Mouse (Mus musculus): ENCODE measurements around the gene Pgap3.
A peak's percentile ranks its signal among the peaks of the same experiment; 100 is the strongest.

The Pgap3 gene

DNA sequence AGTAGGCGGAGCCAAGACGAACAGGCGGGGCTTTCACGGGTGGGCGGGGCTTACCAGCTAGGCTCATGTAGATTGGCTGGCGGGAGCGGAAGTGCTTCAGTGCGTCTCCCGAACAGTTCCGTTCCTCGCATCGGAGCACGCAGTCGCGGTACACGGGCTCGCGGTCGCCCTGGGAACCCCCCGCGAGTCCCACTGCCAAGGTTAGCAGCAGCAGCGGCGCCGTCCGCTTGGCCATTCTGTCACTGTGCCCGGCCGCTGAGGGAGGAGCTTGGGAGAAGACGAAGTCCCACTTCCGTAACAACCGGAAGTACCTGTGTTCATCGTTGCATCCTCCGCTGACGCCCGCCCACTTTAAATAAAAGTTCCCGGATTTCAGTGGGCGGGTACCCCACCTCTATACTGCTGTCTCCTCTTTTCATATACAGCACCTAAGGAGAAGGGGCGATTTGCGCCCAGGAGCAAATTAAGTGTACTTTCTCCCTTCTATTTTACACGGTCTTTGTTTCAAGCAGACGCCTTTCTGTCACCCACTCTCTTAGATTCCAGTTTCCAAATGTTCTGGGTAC is at the start of gene Pgap3:
Gene Pgap3, minus strand, starts transcription at position 330 of the 566 bp plus-strand sequence.
- peak; percentile 94 for DNase-seq (ENCODE audit: extremely low spot score, low spot score)

DNA sequence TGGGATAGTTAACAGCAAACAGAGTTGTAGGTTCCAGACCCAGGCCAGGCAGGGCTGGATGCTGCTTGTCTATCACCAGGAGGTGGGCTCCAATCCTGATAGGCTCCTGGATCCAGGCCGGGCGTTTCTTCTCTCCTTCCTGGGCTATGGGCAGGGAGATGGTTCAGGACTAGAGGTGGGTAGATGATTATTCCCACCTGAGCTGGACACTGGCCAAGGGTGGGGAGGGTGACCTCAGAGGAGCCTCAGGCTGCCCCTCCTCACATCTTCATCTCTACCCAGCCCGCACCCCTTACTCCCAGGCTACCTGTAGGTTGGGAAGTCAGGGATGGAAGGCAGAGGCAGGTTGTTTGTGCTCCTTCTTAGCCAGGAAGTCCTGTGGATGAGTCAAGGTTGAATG is 49.1 kb upstream of the Pgap3 start:
- no peak for DNase-seq (ENCODE audit: extremely low spot score, low spot score)

DNA sequence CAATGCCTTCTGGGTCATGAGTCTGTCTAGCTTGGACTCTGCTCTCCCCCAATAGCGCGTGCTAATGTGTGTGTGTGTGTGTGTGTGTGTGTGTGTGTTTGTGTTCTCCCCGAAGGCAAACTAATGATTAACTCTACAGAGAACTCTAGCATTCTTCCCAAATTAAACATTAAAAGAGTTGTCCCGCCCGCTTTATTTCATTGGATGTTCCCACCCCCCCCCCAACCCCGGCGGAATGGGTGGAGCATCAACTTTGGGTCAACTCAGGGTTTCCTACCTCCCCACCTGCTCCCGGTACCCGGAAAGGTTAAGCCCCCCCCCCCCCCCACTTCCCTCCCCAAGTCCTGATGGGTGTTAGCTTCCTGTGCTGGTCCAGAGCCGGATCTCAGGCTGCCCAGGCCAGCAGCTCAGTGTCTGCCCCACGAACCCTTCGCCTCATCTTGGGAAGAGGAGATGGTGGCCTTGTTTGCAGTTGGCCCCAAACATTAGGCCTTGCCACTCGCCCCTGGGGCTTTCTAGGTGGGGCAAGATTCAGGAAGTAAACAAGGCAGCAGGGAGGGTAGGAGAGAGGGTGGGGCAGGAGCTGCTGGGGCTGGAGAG is 48.0 kb upstream of the Pgap3 start:
- DNase-seq (ENCODE audit: extremely low spot score, low spot score): no peak

DNA sequence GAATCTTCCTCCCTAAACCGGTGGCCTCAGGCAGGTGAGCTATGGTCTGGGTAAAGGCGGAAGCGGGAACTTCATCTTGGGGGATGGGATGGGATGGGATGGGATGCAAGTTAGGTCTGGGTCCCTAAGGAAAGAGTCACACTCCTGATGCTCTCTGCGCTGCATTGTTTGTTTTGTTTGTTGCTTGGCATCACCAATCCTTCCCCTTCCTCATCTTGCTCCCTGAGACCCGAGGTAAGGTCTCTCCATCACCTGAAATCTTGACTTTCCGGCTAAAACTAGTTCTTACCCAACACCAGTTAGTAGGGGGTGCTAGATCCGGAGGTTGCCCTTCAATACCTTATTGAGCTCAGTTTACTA is 47.2 kb upstream of the Pgap3 start:
- no peak for DNase-seq (ENCODE audit: extremely low spot score, low spot score)

DNA sequence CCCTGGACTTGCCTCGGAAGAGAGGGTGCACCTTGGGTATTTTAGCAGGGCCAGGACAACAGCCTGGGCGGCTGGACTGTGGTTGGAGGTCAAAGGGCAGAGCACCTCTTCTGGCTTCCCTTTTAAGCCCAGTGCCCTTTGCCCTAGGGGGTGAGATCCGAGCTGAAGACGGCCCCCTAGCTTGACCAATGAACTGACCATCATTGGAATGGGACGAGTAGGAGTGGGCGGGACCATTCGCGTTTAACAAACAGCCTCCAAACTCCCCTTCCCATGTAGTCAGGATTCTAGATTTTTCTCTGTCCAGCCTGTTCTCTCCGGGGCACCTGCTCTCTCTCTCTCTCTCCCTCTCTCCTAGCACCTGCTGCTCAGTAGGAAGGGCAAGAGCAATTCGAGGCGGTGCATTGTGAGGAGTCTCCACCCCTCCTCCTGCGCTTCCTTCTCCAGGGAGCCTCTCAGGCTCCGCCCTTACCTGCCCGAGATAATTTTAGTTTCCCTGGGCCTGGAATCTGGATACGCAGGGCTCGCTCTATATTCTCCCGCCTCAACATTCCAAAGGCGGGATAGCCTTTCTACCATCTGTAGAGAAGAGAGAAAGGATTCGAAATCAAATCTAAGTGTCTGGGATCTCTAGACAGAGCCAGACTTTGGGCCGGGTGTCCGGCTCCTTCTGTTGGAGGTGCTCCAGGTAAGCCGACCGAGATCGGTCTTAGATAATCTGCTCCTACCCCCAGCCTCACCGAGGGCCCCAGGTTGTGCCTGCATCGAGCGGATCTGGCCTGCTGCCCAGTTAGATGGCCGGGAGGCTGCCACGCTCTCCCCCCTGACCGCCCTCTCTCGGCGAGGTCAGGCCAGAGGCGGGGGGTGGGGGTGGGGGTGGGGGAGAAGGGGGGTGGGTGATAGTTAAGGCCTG is 46.5 kb upstream of the Pgap3 start:
- peak; percentile 38 for DNase-seq (ENCODE audit: extremely low spot score, low spot score)

DNA sequence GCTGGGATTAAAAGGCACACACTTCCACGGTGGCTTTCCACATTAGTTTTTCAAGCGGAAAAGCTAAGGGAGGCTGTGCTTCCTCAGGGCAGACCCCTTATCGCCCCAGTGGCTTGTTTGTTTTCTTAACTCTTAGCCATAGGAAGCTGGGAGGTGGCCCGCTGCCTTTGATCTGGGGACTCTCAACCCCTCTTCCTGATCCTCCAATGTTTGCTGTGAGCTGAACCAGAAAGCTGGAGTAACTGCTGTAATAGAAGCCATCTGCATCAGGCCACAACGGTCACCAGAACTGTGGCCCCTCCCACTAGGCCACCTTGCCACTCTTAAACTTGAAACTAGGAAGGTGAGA is 45.9 kb upstream of the Pgap3 start, which contains the start of gene Grb7:
Gene Grb7, plus strand, starts transcription at position 182 of the 349 bp plus-strand sequence.
- no peak for DNase-seq (ENCODE audit: extremely low spot score, low spot score)

DNA sequence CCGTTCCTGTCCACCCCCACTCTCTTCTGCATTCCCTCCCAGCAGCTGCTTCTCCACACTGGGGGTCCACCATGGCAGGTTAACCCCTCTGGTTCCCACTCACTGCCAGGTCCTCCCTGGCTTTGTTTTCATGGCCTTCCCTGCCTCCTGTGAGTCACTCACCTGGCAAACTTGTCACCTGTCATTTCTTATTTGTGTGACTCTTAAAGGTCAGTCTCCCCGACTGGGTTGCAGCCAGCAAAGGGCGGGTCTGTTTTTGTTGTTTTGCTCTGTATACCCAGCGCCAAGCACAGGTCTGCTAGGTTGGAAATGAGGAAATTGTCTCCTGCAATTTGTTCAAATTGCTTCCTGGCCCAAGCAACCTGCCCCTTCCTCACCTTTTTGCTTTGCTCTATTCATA is 45.4 kb upstream of the Pgap3 start:
- DNase-seq (ENCODE audit: extremely low spot score, low spot score): no peak

DNA sequence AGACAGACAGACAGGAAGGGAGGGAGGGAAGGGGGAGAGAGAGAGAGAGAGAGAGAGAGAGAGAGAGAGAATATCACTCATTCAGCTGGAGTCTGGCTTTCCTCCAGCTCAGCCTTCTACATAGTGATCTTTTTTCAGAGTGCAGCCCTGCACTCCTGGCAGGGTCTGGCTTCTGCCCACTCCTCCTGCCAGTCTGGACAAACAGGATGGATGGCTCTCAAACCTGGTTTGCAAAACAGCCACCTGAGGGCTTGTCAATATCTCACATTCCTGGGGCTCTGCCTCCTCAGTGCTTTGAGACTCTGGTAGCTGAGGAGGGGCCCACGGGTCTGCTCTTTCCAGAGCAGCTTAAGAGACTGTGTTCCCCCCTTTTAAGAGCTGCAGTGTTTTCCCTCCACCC is 44.9 kb upstream of the Pgap3 start:
- DNase-seq (ENCODE audit: extremely low spot score, low spot score): no peak

DNA sequence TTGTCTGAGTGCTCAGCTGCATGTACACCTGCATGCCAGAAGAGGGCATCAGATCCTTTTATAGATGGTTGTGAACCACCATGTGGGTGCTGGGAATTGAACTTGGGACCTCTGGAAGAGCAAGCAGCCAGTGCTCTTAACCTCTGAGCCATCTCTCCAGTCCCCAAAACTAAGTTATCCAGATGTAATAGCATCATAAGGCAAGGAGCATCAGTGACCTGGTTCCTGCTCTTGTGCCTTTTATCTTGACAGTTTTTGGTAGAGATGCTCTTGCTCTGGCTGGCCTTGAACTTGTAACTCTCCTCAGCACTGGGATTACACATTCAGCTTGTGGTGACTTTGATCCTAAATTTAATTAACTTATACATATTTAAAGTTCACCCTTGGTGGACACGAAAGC is 43.4 kb upstream of the Pgap3 start:
- DNase-seq (ENCODE audit: extremely low spot score, low spot score): no peak

DNA sequence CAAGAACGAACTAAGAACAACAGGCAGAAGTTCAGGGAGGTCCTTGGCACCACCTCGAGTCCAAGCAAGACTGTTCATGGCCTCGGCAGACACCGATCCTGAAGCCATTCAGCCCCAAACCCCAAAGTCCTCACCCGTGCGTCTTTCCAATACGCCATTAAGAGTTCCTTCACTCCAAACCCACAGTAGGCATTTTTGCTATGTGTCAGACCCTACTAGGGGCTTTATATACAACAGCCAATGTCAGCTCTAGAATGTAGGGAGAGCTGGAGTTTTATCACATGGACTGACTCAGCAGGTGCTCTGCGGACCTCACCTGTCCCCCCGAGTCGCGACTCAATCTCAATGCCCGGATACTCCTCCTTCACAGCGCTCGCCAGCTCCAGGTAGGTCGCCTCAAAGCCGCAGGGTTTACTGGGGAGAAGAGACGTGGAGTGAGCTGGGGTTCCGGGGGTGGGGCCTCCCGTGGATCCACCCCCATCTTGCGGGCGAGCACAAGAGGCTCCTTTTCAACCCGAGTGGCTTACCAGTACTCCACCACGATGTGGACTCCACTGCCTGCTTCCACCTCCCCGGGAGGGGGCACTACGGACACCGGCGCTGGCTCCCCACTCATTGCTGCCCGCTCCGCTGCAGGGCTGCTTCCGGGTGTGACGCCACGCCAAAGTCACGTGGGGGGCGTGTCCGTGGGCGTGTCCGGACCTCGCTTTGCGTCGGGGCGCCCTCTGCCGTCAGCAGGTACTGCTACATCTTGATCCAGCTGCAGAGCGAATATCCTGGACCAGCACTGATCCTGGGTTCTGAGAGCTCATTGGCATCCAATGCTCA is 38.3 kb upstream of the Pgap3 start, which contains the start of gene Mien1:
Gene Mien1, minus strand, starts transcription at position 661 of the 828 bp plus-strand sequence.
- DNase-seq (ENCODE audit: extremely low spot score, low spot score): peak; percentile 99

DNA sequence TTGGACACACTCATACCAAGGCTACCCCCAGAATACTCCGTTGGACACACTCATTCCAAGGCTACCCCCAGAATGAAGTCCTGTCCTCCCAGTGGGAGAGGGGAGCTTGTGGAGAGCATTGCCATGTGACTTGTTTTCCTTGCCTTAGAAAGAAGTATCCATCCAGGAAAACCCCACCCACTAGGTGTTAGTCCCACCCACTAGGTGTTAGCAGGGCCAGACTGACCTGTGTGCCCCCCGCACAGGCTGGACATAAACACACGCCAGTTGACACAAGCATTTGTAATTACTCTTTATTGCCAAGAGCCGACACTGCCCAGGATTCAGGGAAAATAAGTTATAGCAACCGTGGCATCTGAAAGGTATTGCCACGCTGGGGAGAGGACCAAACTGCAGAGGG is 37.2 kb upstream of the Pgap3 start:
- no peak for DNase-seq (ENCODE audit: extremely low spot score, low spot score)

DNA sequence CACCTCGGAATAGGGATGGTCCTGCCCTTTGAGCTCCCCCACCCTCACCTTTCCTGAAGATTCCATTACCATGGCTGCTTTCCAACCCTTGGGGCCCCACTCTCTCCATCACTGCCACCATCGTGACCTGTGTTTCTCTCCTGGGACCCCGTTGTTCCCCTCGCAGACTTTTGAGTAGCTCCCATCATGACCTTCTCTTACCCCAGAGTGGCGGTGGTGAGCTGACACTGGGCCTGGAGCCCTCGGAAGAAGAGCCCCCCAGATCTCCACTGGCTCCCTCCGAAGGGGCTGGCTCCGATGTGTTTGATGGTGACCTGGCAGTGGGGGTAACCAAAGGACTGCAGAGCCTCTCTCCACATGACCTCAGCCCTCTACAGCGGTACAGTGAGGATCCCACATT is 35.4 kb upstream of the Pgap3 start:
- DNase-seq (ENCODE audit: extremely low spot score, low spot score): no peak

DNA sequence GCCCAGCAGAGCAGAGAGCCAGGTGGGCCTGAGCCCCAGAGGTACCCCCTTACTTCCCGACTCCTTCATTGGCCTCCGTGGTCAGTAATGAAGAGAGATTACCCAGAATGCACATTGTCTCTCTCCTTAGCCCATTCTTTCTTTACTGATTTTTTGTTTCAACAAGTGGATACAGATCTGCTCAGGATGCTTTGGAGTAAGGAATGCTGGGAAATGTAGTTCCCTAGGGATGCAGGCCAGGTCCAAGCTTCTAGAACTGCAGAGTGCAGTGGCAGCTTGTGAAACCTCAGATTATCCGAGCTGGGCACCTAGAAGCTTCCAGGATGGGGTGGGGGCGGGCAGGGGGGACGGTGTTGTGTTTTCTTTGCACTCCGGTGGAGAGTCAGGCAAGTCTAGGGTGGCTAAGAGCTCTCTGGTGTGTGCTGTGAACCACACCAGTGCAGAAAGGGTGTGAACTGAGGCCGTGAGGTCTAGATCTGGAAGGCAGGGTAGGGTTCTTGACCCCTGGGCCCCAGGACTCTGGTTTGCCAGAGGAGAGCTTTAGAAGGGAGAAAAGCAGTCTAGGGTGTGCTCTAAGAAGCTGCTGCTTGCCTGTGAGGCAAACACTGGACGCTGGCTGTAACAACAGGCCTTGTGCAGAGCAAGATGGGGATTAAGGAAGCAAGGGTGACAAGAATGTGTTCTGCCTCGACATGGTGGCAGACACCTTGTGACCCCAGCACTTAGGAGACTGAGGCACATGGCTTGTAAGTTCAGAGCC is 31.6 kb upstream of the Pgap3 start:
- DNase-seq (ENCODE audit: extremely low spot score, low spot score): no peak

DNA sequence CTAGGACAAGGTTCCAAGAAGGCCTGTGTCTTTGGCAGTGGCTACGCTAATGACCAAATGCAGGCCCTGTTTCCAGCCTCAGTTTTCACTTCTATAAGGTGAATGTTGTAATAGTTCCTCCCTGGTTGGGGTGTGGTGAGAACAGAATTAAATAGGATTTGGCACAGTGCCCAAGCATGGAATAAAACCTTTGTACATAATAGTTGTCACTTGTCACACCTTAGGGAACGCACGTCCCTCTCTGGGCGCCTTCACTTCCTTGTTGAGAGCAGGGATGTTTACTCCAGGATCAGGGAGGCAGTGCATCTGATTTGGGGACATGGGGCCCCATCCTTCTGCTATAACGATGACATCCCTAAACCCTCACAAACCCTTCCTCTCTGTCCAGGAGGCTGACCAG is 28.1 kb upstream of the Pgap3 start:
- no peak for DNase-seq (ENCODE audit: extremely low spot score, low spot score)

DNA sequence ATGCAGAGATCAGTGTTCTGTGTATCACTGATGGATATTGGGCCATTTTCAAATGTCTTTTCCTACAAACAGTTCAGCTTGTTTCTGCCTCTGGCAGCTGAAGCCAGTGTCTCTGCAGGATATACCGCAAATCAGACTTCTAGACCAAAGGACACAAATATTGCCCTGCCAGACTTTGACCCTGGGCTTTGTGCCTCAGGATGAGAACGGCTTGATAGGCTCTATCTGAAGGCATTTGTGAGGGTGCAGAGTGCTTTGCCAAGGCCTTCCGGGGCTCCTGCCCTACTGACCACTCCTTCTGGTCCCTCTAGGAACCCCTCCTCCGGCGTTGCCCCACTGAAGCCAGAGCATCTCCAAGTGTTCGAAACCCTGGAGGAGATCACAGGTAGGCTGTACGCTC is 26.3 kb upstream of the Pgap3 start:
- DNase-seq (ENCODE audit: extremely low spot score, low spot score): no peak

DNA sequence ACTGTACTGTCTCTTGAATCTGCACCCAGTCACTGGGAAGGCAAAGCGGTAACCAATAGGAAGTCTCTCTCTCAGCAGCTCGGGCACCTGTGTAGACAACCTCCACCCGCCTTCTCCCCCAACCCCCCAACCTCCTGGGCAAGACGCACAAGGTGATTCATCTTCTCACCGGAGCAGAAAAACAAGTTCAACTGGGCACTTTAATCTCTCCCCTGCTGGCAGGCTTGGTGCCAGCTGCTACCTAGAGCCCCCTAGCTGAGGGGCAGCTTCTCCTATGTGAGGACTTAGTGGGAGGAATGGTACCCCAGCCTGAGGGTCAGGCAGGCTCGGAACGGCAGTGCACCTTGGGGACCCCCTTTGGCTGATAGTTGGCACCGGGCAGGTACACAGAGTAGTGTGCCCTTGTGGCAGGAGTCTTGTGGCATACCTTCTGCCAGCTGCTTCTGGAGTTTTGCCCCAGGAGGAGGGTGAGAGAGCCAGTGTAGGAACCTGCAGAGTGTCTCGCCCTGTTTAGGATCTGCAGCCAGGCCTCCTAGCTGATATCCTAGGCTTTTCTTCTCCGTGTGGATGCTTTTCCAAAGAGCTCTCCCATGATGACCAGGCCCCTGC is 18.8 kb upstream of the Pgap3 start:
- DNase-seq (ENCODE audit: extremely low spot score, low spot score): no peak

DNA sequence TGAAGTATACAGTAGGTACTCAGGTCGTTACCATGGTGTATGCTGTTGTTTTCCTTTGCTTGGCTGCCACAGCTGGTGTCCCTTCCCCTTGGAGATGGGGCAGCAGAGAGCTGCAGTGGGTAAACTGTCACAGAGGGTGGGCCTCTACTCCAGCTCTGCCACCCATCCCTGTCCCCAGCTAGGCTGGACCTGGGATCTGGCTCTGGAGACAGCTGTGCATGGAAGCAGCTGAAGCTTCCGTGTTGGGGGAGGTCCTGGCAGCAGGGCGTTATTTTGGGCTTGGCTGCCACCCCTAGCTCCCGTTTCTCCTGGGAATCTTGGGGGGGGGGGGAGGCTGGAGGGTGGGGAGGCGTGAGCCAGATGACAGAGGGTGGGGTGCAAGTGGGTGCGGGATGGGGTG is 18.0 kb upstream of the Pgap3 start:
- DNase-seq (ENCODE audit: extremely low spot score, low spot score): no peak

DNA sequence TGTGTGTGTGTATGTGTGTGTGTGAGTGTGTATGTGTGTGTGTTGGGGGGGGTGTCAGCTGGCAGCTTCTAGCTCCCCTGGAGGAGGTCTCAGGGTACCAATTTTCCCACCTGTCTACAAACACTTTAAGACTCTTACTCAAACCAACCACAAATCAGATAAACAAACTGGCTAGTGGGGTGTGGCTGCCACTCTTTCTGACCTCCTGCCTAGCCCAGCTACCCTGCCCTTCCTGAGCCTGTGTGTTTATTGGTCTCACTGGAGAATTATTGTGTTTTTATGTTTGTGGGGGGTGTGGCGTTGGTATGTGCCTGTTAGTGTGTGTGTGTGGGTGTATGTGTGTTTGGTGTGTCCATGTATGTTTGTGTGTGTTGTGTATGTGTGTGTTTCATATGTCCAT is 16.8 kb upstream of the Pgap3 start:
- no peak for DNase-seq (ENCODE audit: extremely low spot score, low spot score)

DNA sequence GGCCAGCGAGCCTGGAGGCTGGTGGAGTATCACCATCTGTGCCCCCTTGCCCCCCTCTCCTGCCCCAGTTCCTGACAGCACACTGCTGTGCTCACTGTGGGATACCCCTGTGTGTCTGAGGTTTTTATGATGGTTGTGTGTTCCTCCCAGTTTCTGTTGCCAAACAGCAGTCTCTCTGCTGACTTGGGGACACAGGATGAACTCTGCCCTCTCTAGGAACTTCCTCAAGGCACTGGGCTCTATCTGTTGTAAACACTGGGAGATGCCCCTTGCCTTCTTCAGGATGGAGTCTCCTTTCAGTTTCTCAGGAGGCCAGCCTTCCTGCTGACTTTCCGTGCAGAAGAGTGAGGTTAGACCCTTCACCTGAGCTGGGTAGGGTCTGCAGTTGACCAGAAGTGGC is 13.9 kb upstream of the Pgap3 start:
- no peak for DNase-seq (ENCODE audit: extremely low spot score, low spot score)

DNA sequence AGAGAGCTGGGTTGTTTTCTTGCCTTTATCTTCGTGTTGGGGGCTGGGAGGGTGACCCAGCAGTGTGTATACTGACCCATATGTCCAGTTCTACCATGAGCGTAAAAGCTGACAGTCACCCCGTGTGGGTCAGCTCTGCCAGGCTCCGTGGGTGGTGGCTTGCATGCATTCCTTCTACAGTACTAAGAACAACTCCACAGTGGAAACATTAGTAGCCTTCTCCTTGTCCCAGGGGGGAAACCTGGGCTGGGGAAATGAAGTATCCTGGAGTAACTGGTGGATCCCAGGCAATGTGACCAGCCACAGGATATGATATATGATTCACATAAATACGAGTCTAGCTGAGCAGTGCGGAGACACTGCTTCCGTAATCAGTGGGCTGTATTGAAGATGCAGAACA is 13.4 kb upstream of the Pgap3 start:
- no peak for DNase-seq (ENCODE audit: extremely low spot score, low spot score)
